Mouse (Mus musculus): Measurements from ENCODE around the gene Ak4.

DNA sequence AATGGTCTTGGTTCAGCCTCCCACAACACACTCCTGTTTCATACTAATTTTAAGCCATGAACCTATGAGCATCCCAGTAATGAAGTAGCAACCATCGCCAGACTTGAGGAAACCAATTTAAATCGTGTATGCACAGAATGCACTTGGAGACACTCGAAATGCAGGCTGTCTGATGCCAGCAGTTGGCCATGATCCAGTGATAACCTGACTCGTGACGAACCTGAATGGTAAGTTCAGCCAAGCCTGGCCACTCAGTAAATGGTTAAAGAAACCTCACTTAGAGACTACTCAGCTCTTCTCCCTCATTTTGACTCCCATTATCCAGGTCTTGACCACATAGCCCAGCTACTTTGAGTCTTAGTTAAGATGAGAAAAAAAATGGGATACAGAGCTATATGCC lies 50.2 kb downstream of the Ak4 start:
- TF ChIP-seq CTCF (IDR thresholded peaks at IDR 0.05; ENCODE audit: borderline replicate concordance, control insufficient read depth, extremely low read depth, insufficient read depth, low read length, poor library complexity) (no peak), POLR2A (IDR thresholded peaks at IDR 0.05; ENCODE audit: control insufficient read depth, extremely low read depth, insufficient read depth, low read length, poor library complexity) (no peak)

All from thymus, adult 2 months (tissue).